Mouse (Mus musculus): ENCODE results near the gene Gm6899. TPM values are rescaled to one million over a fixed set of nuclear protein-coding genes. Genes with fewer than 3 reads are reported as not detected.

Gene Gm6899
- polyA plus RNA-seq, 1 experiment = not detected

- TF ChIP-seq GATA1 (IDR thresholded peaks at IDR 0.05; ENCODE audit: low read length) = no peak
Measured at GRCm38 (mm10) chr11:26608795-26609194, 15.8 kb downstream of the Gm6899 start.

GRCm38 (mm10) chr11:26618475-26619223 lies 25.6 kb downstream of the Gm6899 start:
- TF ChIP-seq GATA1 (IDR thresholded peaks at IDR 0.05; ENCODE audit: low read length) = no peak

GRCm38 (mm10) chr11:26622727-26623126 lies 29.7 kb downstream of the Gm6899 start:
- TF ChIP-seq GATA1 (IDR thresholded peaks at IDR 0.05; ENCODE audit: low read length) = no peak

GRCm38 (mm10) chr11:26636239-26636638 lies 43.2 kb downstream of the Gm6899 start:
- TF ChIP-seq GATA1 (IDR thresholded peaks at IDR 0.05; ENCODE audit: low read length) = no peak

GRCm38 (mm10) chr11:26640314-26640785 lies 47.3 kb downstream of the Gm6899 start:
- no peak for TF ChIP-seq GATA1 (IDR thresholded peaks at IDR 0.05; ENCODE audit: low read length)

- TF ChIP-seq GATA1 (IDR thresholded peaks at IDR 0.05; ENCODE audit: low read length) = no peak
Measured at GRCm38 (mm10) chr11:26642141-26642540, 49.1 kb downstream of the Gm6899 start.

Other genes starting within 250 kb of the Gm6899 start
- gene Fancl, start 207.1 kb upstream of the Gm6899 start, polyA plus RNA-seq (2012) = 0.55 and 0.86 TPM in 2 replicates
- gene Vrk2, start 758 bp downstream of the Gm6899 start, polyA plus RNA-seq (2012) = 42.5 and 48.9 TPM in 2 replicates